Mouse (Mus musculus) C2C12 (cell line): Measurements from ENCODE around the gene Bud13.

Source experiments
- CEBPB ChIP-seq: IDR thresholded peaks from one replicate; pipeline ENCODE4 v1.6.1; 2011; ENCODE audit warnings: low read depth, mild to moderate bottlenecking, control low read depth, moderate library complexity
- CTCF ChIP-seq: IDR thresholded peaks from one replicate; pipeline ENCODE4 v1.5.1; 2011; ENCODE audit not compliant: control insufficient read depth, insufficient read depth, insufficient read length
- MAX ChIP-seq: IDR thresholded peaks from one replicate; pipeline ENCODE4 v1.6.1; 2011; ENCODE audit warnings: mild to moderate bottlenecking, control low read depth
- MYOD1 ChIP-seq: IDR thresholded peaks from one replicate; pipeline ENCODE4 v1.6.1; 2011; ENCODE audit warnings: low read depth; ENCODE audit not compliant: control insufficient read depth, insufficient read length
- MYOG ChIP-seq: IDR thresholded peaks from one replicate; pipeline ENCODE4 v1.6.1; 2011; ENCODE audit not compliant: control insufficient read depth, insufficient read length; ENCODE audit errors: extremely low read depth
- USF1 ChIP-seq: IDR thresholded peaks from one replicate; pipeline ENCODE4 v1.6.1; 2011; ENCODE audit warnings: low read depth, mild to moderate bottlenecking, control low read depth, moderate library complexity

GRCm38 (mm10) chr9:46272070-46272469, 10.7 kb upstream of the Bud13 start:
- TF ChIP-seq CTCF (no peak), USF1 (no peak), MYOG (no peak), MAX (no peak), CEBPB (no peak), MYOD1 (no peak)
